Mouse (Mus musculus): Measurements from ENCODE around the gene Fbxo10.

DNA sequence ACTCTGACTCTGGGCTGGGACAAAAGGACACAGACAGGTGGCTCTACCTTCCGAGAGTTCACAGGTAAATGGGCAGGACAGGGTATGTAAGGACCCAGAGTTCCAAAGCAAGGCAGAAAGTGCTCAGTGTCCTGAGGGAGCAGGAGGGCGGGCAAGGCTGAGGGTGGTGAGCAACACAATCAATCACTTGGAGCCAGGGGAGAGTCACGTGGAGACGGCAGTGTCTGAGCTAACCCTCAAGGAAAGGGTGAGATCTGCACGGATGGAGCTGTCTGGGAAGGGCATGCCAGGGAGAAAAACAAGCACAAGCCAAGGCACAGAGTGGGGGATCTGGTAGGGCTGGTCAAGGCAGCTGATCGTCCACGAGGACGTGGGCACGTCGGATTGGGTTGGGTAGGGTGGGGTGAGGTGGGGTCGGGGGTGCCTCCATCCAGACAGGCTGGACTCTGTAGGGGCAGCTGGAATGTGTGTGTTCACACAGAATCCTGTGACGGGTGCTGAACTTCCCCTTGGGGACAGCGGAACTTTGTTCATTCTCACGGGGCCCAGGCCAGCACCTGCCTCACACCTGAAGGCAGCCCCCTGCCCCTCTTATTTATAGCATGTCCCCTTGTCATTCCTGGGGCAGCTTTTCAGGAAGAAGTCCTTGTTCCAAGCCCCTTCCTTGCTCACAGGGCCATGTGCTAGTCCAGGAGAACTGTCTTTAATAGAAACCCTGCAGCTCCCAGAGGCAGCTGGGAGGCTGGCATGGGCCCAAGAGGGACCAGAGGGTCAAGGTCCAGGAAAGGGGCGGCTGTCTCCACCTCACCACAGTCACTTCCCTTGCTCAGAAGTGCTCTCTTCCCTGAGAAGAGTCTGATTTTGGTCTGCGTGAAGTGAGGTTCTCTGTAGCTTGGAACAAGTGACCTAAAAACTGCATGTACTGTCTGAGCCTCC is 49.4 kb downstream of the Fbxo10 start:
- no peak for TF ChIP-seq POLR2A (IDR thresholded peaks at IDR 0.05; ENCODE audit: extremely low read depth, insufficient read depth, low read length)
- TF ChIP-seq CTCF (IDR thresholded peaks at IDR 0.05; ENCODE audit: low read depth, low read length) = no peak

Data from liver, adult 2 months (tissue).